Mouse (Mus musculus) hindbrain, embryonic 14.5 days (tissue): Measurements from ENCODE around the gene Psma4. TPM values are rescaled to one million over a fixed set of nuclear protein-coding genes. Genes with fewer than 3 reads are reported as not detected.

Experiments used
- ATAC-seq: fragments of 200-750 bp; cut with Nextera tagmentation; 2 replicates; pipeline ENCODE4 v1.8.0; 2017; ENCODE audit warnings: moderate number of reproducible peaks, mild to moderate bottlenecking, moderate TSS enrichment, moderate library complexity; ENCODE audit not compliant: low FRiP score
- DNase-seq: peaks from one replicate; pipeline ENCODE4 v3.0.0-alpha.2; 2015; ENCODE audit warnings: low spot score
- H3K27ac ChIP-seq: fragments of 300-500 bp; sonication (generic); 2 replicates; pipeline ENCODE4 v1.5.1; 2014; ENCODE audit warnings: mild to moderate bottlenecking, moderate library complexity
- H3K27me3 ChIP-seq: fragments of 300-500 bp; sonication (generic); 2 replicates; pipeline ENCODE4 v1.6.1; 2014; ENCODE audit warnings: mild to moderate bottlenecking, low read length, mixed read lengths; ENCODE audit not compliant: control insufficient read depth, insufficient read depth
- H3K36me3 ChIP-seq: fragments of 300-500 bp; sonication (generic); replicated peaks from 2 replicates; pipeline ENCODE4 v1.6.1; 2014; ENCODE audit not compliant: control insufficient read depth, insufficient read depth
- H3K4me1 ChIP-seq: fragments of 300-500 bp; sonication (generic); replicated peaks from 2 replicates; pipeline ENCODE4 v1.6.1; 2014; ENCODE audit warnings: antibody characterized with exemption, low read length, mixed read lengths; ENCODE audit not compliant: control insufficient read depth, insufficient read depth
- H3K4me2 ChIP-seq: fragments of 300-500 bp; sonication (generic); replicated peaks from 2 replicates; pipeline ENCODE4 v1.6.1; 2014; ENCODE audit warnings: mild to moderate bottlenecking, moderate library complexity
- H3K4me3 ChIP-seq: fragments of 300-500 bp; sonication (generic); replicated peaks from 2 replicates; pipeline ENCODE4 v1.5.1; 2014; ENCODE audit warnings: mild to moderate bottlenecking, low read length
- H3K9ac ChIP-seq: fragments of 300-500 bp; sonication (generic); 2 replicates; pipeline ENCODE4 v1.6.1; 2014
- H3K9me3 ChIP-seq: fragments of 300-500 bp; sonication (generic); 2 replicates; pipeline ENCODE4 v1.6.1; 2016; ENCODE audit warnings: low read length; ENCODE audit not compliant: control insufficient read depth
- WGBS: fragments of 180-500 bp; shearing (Covaris S2); extraction: QIAGEN DNeasy Blood & Tissue Kit; methylation state at CpG from one replicate; pipeline ENCODE4 v1.1.7; 2014; 5-methylcytosine and 5-hydroxymethylcytosine counted together
- polyA plus RNA-seq: library from polyadenylated mRNA; unstranded; fragments of >200 nt; fragmentation: Nextera tagmentation; extraction: Ambion mirVana; gene quantifications from 2 replicates; pipeline ENCODE4 v1.2.1, GENCODE M21; 2014

The Psma4 gene
- polyA plus RNA-seq = 257 and 275 TPM in 2 replicates

GRCm38 (mm10) chr9:54950575-54951321 is at the start of gene Psma4, which contains the start of gene AY074887:
TSS of gene Psma4 (plus strand) at chr9:54950790.
TSS of gene AY074887 (minus strand) at chr9:54950998.
- Histone ChIP-seq H3K9ac (peak within 1 kb of the TSS; percentile 72), H3K36me3 (peaks cover 34% of the 10 kb centered on the region), H3K27ac (peak within 1 kb of the TSS; percentile 93), H3K4me1 (peaks cover 14% of the 10 kb centered on the region), H3K4me2 (peak within 1 kb of the TSS; percentile 60), H3K4me3 (peak within 1 kb of the TSS; percentile 70), H3K9me3 (no peaks in the 10 kb centered on the region), H3K27me3 (no peaks in the 10 kb centered on the region)
- DNase-seq (peak; percentile 93), ATAC-seq (peak; percentile 99)
- under 1% methylated on average over 64 of the region's 65 CpGs for WGBS

GRCm38 (mm10) chr9:54909446-54909845 is 41.1 kb upstream of the Psma4 start:
- no peaks in the 10 kb centered on the region for H3K4me1 ChIP-seq
- DNase-seq (no peak), ATAC-seq (no peak)
- no peak overlapping the region for H3K4me2 ChIP-seq
- no peak overlapping the region for H3K4me3 ChIP-seq
- H3K27ac ChIP-seq = no peak overlapping the region
- no peak overlapping the region for H3K9ac ChIP-seq
- no peaks in the 10 kb centered on the region for H3K9me3 ChIP-seq
- H3K27me3 ChIP-seq = no peaks in the 10 kb centered on the region
- H3K36me3 ChIP-seq = peaks cover 71% of the 10 kb centered on the region
- WGBS = 95% methylated on average over 5 of the region's 5 CpGs

- DNase-seq (no peak), ATAC-seq (no peak)
- H3K4me1 ChIP-seq = peaks cover 10% of the 10 kb centered on the region; the same call in 1 of the 2 replicates
- no peaks in the 10 kb centered on the region for H3K27me3 ChIP-seq
- peaks cover 13% of the 10 kb centered on the region for H3K36me3 ChIP-seq
- H3K4me3 ChIP-seq = no peak overlapping the region
- no peak overlapping the region for H3K27ac ChIP-seq
- H3K9ac ChIP-seq = no peak overlapping the region
- no peaks in the 10 kb centered on the region for H3K9me3 ChIP-seq
- 74% methylated on average over 7 of the region's 7 CpGs for WGBS
- no peak overlapping the region for H3K4me2 ChIP-seq
Measured at GRCm38 (mm10) chr9:54915576-54915975, 35.0 kb upstream of the Psma4 start.

- H3K4me2 ChIP-seq = peak overlapping the region; percentile 85
- H3K9ac ChIP-seq = no peak overlapping the region
- peak overlapping the region; percentile 64 for H3K4me3 ChIP-seq
- no peak overlapping the region for H3K27ac ChIP-seq
- H3K4me1 ChIP-seq = peaks cover 10% of the 10 kb centered on the region; the same call in 1 of the 2 replicates
- WGBS = 72% methylated on average over 8 of the region's 8 CpGs
- no peak for DNase-seq
- H3K9me3 ChIP-seq = no peaks in the 10 kb centered on the region
- peaks cover 7% of the 10 kb centered on the region for H3K36me3 ChIP-seq
- no peaks in the 10 kb centered on the region for H3K27me3 ChIP-seq
- no peak; the same call in 1 of the 2 replicates for ATAC-seq
Measured at GRCm38 (mm10) chr9:54916401-54916800, 34.2 kb upstream of the Psma4 start.

GRCm38 (mm10) chr9:54917010-54917677 is 33.4 kb upstream of the Psma4 start, which contains the start of gene Hykk:
TSS of gene Hykk (plus strand) at chr9:54917283.
- Histone ChIP-seq H3K27ac (peak within 1 kb of the TSS; percentile 23; the same call in 1 of the 2 replicates), H3K27me3 (no peaks in the 10 kb centered on the region), H3K9me3 (no peaks in the 10 kb centered on the region), H3K4me2 (peak within 1 kb of the TSS; percentile 85), H3K4me1 (peaks cover 10% of the 10 kb centered on the region; the same call in 1 of the 2 replicates), H3K9ac (peak within 1 kb of the TSS; percentile 66), H3K36me3 (no peaks in the 10 kb centered on the region), H3K4me3 (peak within 1 kb of the TSS; percentile 64)
- ATAC-seq (peak; percentile 99), DNase-seq (peak; percentile 92)
- WGBS = under 1% methylated on average over 33 of the region's 34 CpGs

- Histone ChIP-seq H3K27me3 (no peaks in the 10 kb centered on the region), H3K9ac (no peak overlapping the region), H3K4me1 (peaks cover 10% of the 10 kb centered on the region; the same call in 1 of the 2 replicates), H3K4me3 (0 out of 2 replicates have a peak overlapping the region, but pooled peaks have one; percentile 64), H3K4me2 (peak overlapping the region; percentile 85; the same call in 1 of the 2 replicates), H3K27ac (no peak overlapping the region), H3K36me3 (0 out of 2 replicates have a peak, but pooled peaks cover 6% of the 10 kb centered on the region), H3K9me3 (no peaks in the 10 kb centered on the region)
- no peak for ATAC-seq
- 75% methylated on average over 2 of the region's 2 CpGs for WGBS
- no peak for DNase-seq
Measured at GRCm38 (mm10) chr9:54918191-54918590, 32.4 kb upstream of the Psma4 start.

- WGBS = 96% methylated on average over 5 of the region's 5 CpGs
- Histone ChIP-seq H3K27me3 (no peaks in the 10 kb centered on the region), H3K36me3 (0 out of 2 replicates have a peak, but pooled peaks cover 6% of the 10 kb centered on the region), H3K4me3 (no peak overlapping the region), H3K4me2 (no peak overlapping the region), H3K9ac (no peak overlapping the region), H3K4me1 (peaks cover 10% of the 10 kb centered on the region; the same call in 1 of the 2 replicates), H3K27ac (no peak overlapping the region), H3K9me3 (no peaks in the 10 kb centered on the region)
- ATAC-seq (no peak), DNase-seq (no peak)
Measured at GRCm38 (mm10) chr9:54918781-54919180, 31.8 kb upstream of the Psma4 start.

- 60% methylated on average over 4 of the region's 4 CpGs for WGBS
- Histone ChIP-seq H3K9me3 (no peaks in the 10 kb centered on the region), H3K4me3 (no peak overlapping the region), H3K27me3 (no peaks in the 10 kb centered on the region), H3K4me2 (no peak overlapping the region), H3K27ac (no peak overlapping the region), H3K4me1 (peaks cover 10% of the 10 kb centered on the region; the same call in 1 of the 2 replicates), H3K36me3 (0 out of 2 replicates have a peak, but pooled peaks cover 6% of the 10 kb centered on the region), H3K9ac (no peak overlapping the region)
- DNase-seq (no peak), ATAC-seq (no peak)
Measured at GRCm38 (mm10) chr9:54919946-54920345, 30.6 kb upstream of the Psma4 start.

GRCm38 (mm10) chr9:54930741-54931140 is 19.8 kb upstream of the Psma4 start:
- no peaks in the 10 kb centered on the region for H3K9me3 ChIP-seq
- H3K27ac ChIP-seq = no peak overlapping the region
- no peaks in the 10 kb centered on the region for H3K36me3 ChIP-seq
- WGBS = 86% methylated on average over 1 of the region's 1 CpGs
- H3K27me3 ChIP-seq = no peaks in the 10 kb centered on the region
- no peak overlapping the region for H3K9ac ChIP-seq
- H3K4me1 ChIP-seq = no peaks in the 10 kb centered on the region
- H3K4me2 ChIP-seq = no peak overlapping the region
- ATAC-seq (no peak), DNase-seq (no peak)
- no peak overlapping the region for H3K4me3 ChIP-seq
